Mouse (Mus musculus): ENCODE measurements at regions not wholly inside any gene's neighbourhood (a gene's known extent, or its start where the extent isn't known, plus 50 kb on each side); places are given as distances from the start of the nearest gene placed in this dataset.

- no peaks in the 10 kb centered on the region for H3K27me3 ChIP-seq (ENCODE audit: control insufficient read depth, insufficient read depth, low read length)
- peaks cover 7% of the 10 kb centered on the region; the same call in 1 of the 2 replicates for H3K9me3 ChIP-seq (ENCODE audit: control insufficient read depth, low read length)
- DNase-seq (no peak), ATAC-seq (ENCODE audit: low FRiP score, low TSS enrichment) (no peak)
- 94% methylated on average over 2 of the region's 2 CpGs for WGBS
- H3K4me1 ChIP-seq (ENCODE audit: control insufficient read depth, insufficient read depth, low read length), result peaks cover 11% of the 10 kb centered on the region
- H3K36me3 ChIP-seq (ENCODE audit: control insufficient read depth, insufficient read depth, low read length), result no peaks in the 10 kb centered on the region
- H3K4me2 ChIP-seq (ENCODE audit: low read length), result no peak overlapping the region
- no peak overlapping the region for H3K9ac ChIP-seq (replicated peaks; ENCODE audit: low read length)
- H3K4me3 ChIP-seq (replicated peaks; ENCODE audit: low read depth, low read length), result no peak overlapping the region
- H3K27ac ChIP-seq (replicated peaks; ENCODE audit: low read depth, low read length), result no peak overlapping the region
These were observed 107.4 kb upstream of the Hs6st1 start for GRCm38 (mm10) chr1:35960844-35961243.

GRCm38 (mm10) chr1:35961923-35962322 lies 106.3 kb upstream of the Hs6st1 start:
- H3K27ac ChIP-seq (replicated peaks; ENCODE audit: low read depth, low read length), result no peak overlapping the region
- peaks cover 7% of the 10 kb centered on the region; the same call in 1 of the 2 replicates for H3K9me3 ChIP-seq (ENCODE audit: control insufficient read depth, low read length)
- no peak overlapping the region for H3K9ac ChIP-seq (replicated peaks; ENCODE audit: low read length)
- H3K4me2 ChIP-seq (ENCODE audit: low read length), result no peak overlapping the region
- 88% methylated on average over 6 of the region's 6 CpGs for WGBS
- H3K27me3 ChIP-seq (ENCODE audit: control insufficient read depth, insufficient read depth, low read length), result no peaks in the 10 kb centered on the region
- no peak overlapping the region for H3K4me3 ChIP-seq (replicated peaks; ENCODE audit: low read depth, low read length)
- DNase-seq (no peak), ATAC-seq (ENCODE audit: low FRiP score, low TSS enrichment) (no peak)
- peaks cover 11% of the 10 kb centered on the region for H3K4me1 ChIP-seq (ENCODE audit: control insufficient read depth, insufficient read depth, low read length)
- no peaks in the 10 kb centered on the region for H3K36me3 ChIP-seq (ENCODE audit: control insufficient read depth, insufficient read depth, low read length)

GRCm38 (mm10) chr1:35968489-35968888 lies 99.7 kb upstream of the Hs6st1 start:
- Histone ChIP-seq H3K27me3 (ENCODE audit: control insufficient read depth, insufficient read depth, low read length) (no peaks in the 10 kb centered on the region), H3K9ac (replicated peaks; ENCODE audit: low read length) (no peak overlapping the region), H3K27ac (replicated peaks; ENCODE audit: low read depth, low read length) (no peak overlapping the region), H3K9me3 (ENCODE audit: control insufficient read depth, low read length) (peaks cover 7% of the 10 kb centered on the region; the same call in 1 of the 2 replicates), H3K4me2 (ENCODE audit: low read length) (no peak overlapping the region), H3K36me3 (ENCODE audit: control insufficient read depth, insufficient read depth, low read length) (no peaks in the 10 kb centered on the region), H3K4me1 (ENCODE audit: control insufficient read depth, insufficient read depth, low read length) (no peaks in the 10 kb centered on the region), H3K4me3 (replicated peaks; ENCODE audit: low read depth, low read length) (no peak overlapping the region)
- no peak for ATAC-seq (ENCODE audit: low FRiP score, low TSS enrichment)
- DNase-seq, result no peak

- no peaks in the 10 kb centered on the region for H3K4me1 ChIP-seq (ENCODE audit: control insufficient read depth, insufficient read depth, low read length)
- H3K27me3 ChIP-seq (ENCODE audit: control insufficient read depth, insufficient read depth, low read length), result no peaks in the 10 kb centered on the region
- no peak overlapping the region for H3K4me3 ChIP-seq (replicated peaks; ENCODE audit: low read depth, low read length)
- 66% methylated on average over 7 of the region's 7 CpGs for WGBS
- no peak overlapping the region for H3K9ac ChIP-seq (replicated peaks; ENCODE audit: low read length)
- H3K9me3 ChIP-seq (ENCODE audit: control insufficient read depth, low read length), result no peaks in the 10 kb centered on the region
- no peak for ATAC-seq (ENCODE audit: low FRiP score, low TSS enrichment)
- no peak overlapping the region for H3K4me2 ChIP-seq (ENCODE audit: low read length)
- no peak for DNase-seq
- H3K36me3 ChIP-seq (ENCODE audit: control insufficient read depth, insufficient read depth, low read length), result no peaks in the 10 kb centered on the region
- H3K27ac ChIP-seq (replicated peaks; ENCODE audit: low read depth, low read length), result no peak overlapping the region
These were observed 96.6 kb upstream of the Hs6st1 start for GRCm38 (mm10) chr1:35971435-35972189.

- Histone ChIP-seq H3K4me1 (ENCODE audit: control insufficient read depth, insufficient read depth, low read length) (no peaks in the 10 kb centered on the region), H3K4me2 (ENCODE audit: low read length) (no peak overlapping the region), H3K9me3 (ENCODE audit: control insufficient read depth, low read length) (no peaks in the 10 kb centered on the region), H3K27ac (replicated peaks; ENCODE audit: low read depth, low read length) (no peak overlapping the region), H3K4me3 (replicated peaks; ENCODE audit: low read depth, low read length) (no peak overlapping the region), H3K27me3 (ENCODE audit: control insufficient read depth, insufficient read depth, low read length) (no peaks in the 10 kb centered on the region), H3K36me3 (ENCODE audit: control insufficient read depth, insufficient read depth, low read length) (no peaks in the 10 kb centered on the region), H3K9ac (replicated peaks; ENCODE audit: low read length) (no peak overlapping the region)
- WGBS, result 59% methylated on average over 5 of the region's 5 CpGs
- ATAC-seq (ENCODE audit: low FRiP score, low TSS enrichment) (no peak), DNase-seq (no peak)
These were observed 96.0 kb upstream of the Hs6st1 start for GRCm38 (mm10) chr1:35972190-35972584.

GRCm38 (mm10) chr1:35973386-35973785 lies 94.8 kb upstream of the Hs6st1 start:
- no peak for DNase-seq
- ATAC-seq (ENCODE audit: low FRiP score, low TSS enrichment), result no peak
- H3K27ac ChIP-seq (replicated peaks; ENCODE audit: low read depth, low read length), result no peak overlapping the region

GRCm38 (mm10) chr1:35975611-35976208 lies 92.5 kb upstream of the Hs6st1 start:
- H3K36me3 ChIP-seq (ENCODE audit: control insufficient read depth, insufficient read depth, low read length), result no peaks in the 10 kb centered on the region
- no peak overlapping the region for H3K4me3 ChIP-seq (replicated peaks; ENCODE audit: low read depth, low read length)
- H3K27ac ChIP-seq (replicated peaks; ENCODE audit: low read depth, low read length), result no peak overlapping the region
- DNase-seq (no peak), ATAC-seq (ENCODE audit: low FRiP score, low TSS enrichment) (no peak)
- H3K9me3 ChIP-seq (ENCODE audit: control insufficient read depth, low read length), result no peaks in the 10 kb centered on the region
- H3K27me3 ChIP-seq (ENCODE audit: control insufficient read depth, insufficient read depth, low read length), result no peaks in the 10 kb centered on the region
- 81% methylated on average over 3 of the region's 3 CpGs for WGBS
- no peaks in the 10 kb centered on the region for H3K4me1 ChIP-seq (ENCODE audit: control insufficient read depth, insufficient read depth, low read length)
- no peak overlapping the region for H3K9ac ChIP-seq (replicated peaks; ENCODE audit: low read length)
- H3K4me2 ChIP-seq (ENCODE audit: low read length), result no peak overlapping the region

More at GRCm38 (mm10) chr1:35973386-35973785, 94.8 kb upstream of the Hs6st1 start:
- 83% methylated on average over 9 of the region's 9 CpGs for WGBS
- no peaks in the 10 kb centered on the region for H3K4me1 ChIP-seq (ENCODE audit: control insufficient read depth, insufficient read depth, low read length)
- H3K4me3 ChIP-seq (replicated peaks; ENCODE audit: low read depth, low read length), result no peak overlapping the region
- no peaks in the 10 kb centered on the region for H3K9me3 ChIP-seq (ENCODE audit: control insufficient read depth, low read length)
- no peak overlapping the region for H3K4me2 ChIP-seq (ENCODE audit: low read length)
- no peak overlapping the region for H3K9ac ChIP-seq (replicated peaks; ENCODE audit: low read length)
- no peaks in the 10 kb centered on the region for H3K27me3 ChIP-seq (ENCODE audit: control insufficient read depth, insufficient read depth, low read length)
- H3K36me3 ChIP-seq (ENCODE audit: control insufficient read depth, insufficient read depth, low read length), result no peaks in the 10 kb centered on the region

- WGBS, result 82% methylated on average over 2 of the region's 2 CpGs
- Histone ChIP-seq H3K27ac (replicated peaks; ENCODE audit: low read depth, low read length) (no peak overlapping the region), H3K36me3 (ENCODE audit: control insufficient read depth, insufficient read depth, low read length) (no peaks in the 10 kb centered on the region), H3K27me3 (ENCODE audit: control insufficient read depth, insufficient read depth, low read length) (no peaks in the 10 kb centered on the region), H3K4me1 (ENCODE audit: control insufficient read depth, insufficient read depth, low read length) (no peaks in the 10 kb centered on the region), H3K4me3 (replicated peaks; ENCODE audit: low read depth, low read length) (no peak overlapping the region), H3K4me2 (ENCODE audit: low read length) (no peak overlapping the region), H3K9me3 (ENCODE audit: control insufficient read depth, low read length) (no peaks in the 10 kb centered on the region), H3K9ac (replicated peaks; ENCODE audit: low read length) (no peak overlapping the region)
- DNase-seq, result no peak
- no peak for ATAC-seq (ENCODE audit: low FRiP score, low TSS enrichment)
These were observed 91.7 kb upstream of the Hs6st1 start for GRCm38 (mm10) chr1:35976528-35976927.

GRCm38 (mm10) chr1:35978116-35978515 lies 90.1 kb upstream of the Hs6st1 start:
- Histone ChIP-seq H3K27ac (replicated peaks; ENCODE audit: low read depth, low read length) (no peak overlapping the region), H3K27me3 (ENCODE audit: control insufficient read depth, insufficient read depth, low read length) (no peaks in the 10 kb centered on the region), H3K4me1 (ENCODE audit: control insufficient read depth, insufficient read depth, low read length) (no peaks in the 10 kb centered on the region), H3K9ac (replicated peaks; ENCODE audit: low read length) (no peak overlapping the region), H3K36me3 (ENCODE audit: control insufficient read depth, insufficient read depth, low read length) (no peaks in the 10 kb centered on the region), H3K9me3 (ENCODE audit: control insufficient read depth, low read length) (no peaks in the 10 kb centered on the region), H3K4me2 (ENCODE audit: low read length) (no peak overlapping the region), H3K4me3 (replicated peaks; ENCODE audit: low read depth, low read length) (no peak overlapping the region)
- ATAC-seq (ENCODE audit: low FRiP score, low TSS enrichment) (no peak), DNase-seq (no peak)
- WGBS, result 87% methylated on average over 1 of the region's 1 CpGs
